Mouse (Mus musculus): ENCODE results near the gene Sprtn. TPM values are rescaled to one million over a fixed set of nuclear protein-coding genes. Genes with fewer than 3 reads are reported as not detected.

Gene Sprtn
- total RNA-seq (2015), result 15.7 and 19.1 TPM in 2 replicates
- total RNA-seq (2017), result 19.6 and 25.5 TPM in 2 replicates

- peak; percentile 77 for ATAC-seq (replicated peaks; ENCODE audit: poor library complexity)
These were observed at the start of gene Sprtn, which contains the start of gene Exoc8 for GRCm38 (mm10) chr8:124897386-124898250. Gene Sprtn, plus strand, starts transcription at chr8:124897886. Gene Exoc8, minus strand, starts transcription at chr8:124897705.

GRCm38 (mm10) chr8:124853511-124853910 lies 44.2 kb upstream of the Sprtn start:
- no peak for ATAC-seq (replicated peaks; ENCODE audit: poor library complexity)

- peak; percentile 42 for ATAC-seq (replicated peaks; ENCODE audit: poor library complexity)
These were observed 38.2 kb upstream of the Sprtn start for GRCm38 (mm10) chr8:124859466-124859865.

- no peak for ATAC-seq (replicated peaks; ENCODE audit: poor library complexity)
These were observed 37.5 kb upstream of the Sprtn start for GRCm38 (mm10) chr8:124860188-124860587.

GRCm38 (mm10) chr8:124862321-124863162 lies 35.1 kb upstream of the Sprtn start, which contains the start of the genes Gnpat and 2810004N23Rik:
Gene Gnpat, plus strand, starts transcription at chr8:124863033.
Gene 2810004N23Rik, minus strand, starts transcription at chr8:124863120.
- peak; percentile 74 for ATAC-seq (replicated peaks; ENCODE audit: poor library complexity)

- ATAC-seq (replicated peaks; ENCODE audit: poor library complexity), result peak; percentile 11
These were observed 34.5 kb upstream of the Sprtn start for GRCm38 (mm10) chr8:124863163-124863677.

- peak; percentile 15 for ATAC-seq (replicated peaks; ENCODE audit: poor library complexity)
These were observed 34.0 kb upstream of the Sprtn start for GRCm38 (mm10) chr8:124863729-124864128.

GRCm38 (mm10) chr8:124866669-124867068 lies 31.0 kb upstream of the Sprtn start:
- peak; percentile 41 for ATAC-seq (replicated peaks; ENCODE audit: poor library complexity)

GRCm38 (mm10) chr8:124867126-124867525 lies 30.6 kb upstream of the Sprtn start:
- no peak for ATAC-seq (replicated peaks; ENCODE audit: poor library complexity)

- no peak for ATAC-seq (replicated peaks; ENCODE audit: poor library complexity)
These were observed 28.0 kb upstream of the Sprtn start for GRCm38 (mm10) chr8:124869708-124870107.

- ATAC-seq (replicated peaks; ENCODE audit: poor library complexity), result no peak
These were observed 26.2 kb upstream of the Sprtn start for GRCm38 (mm10) chr8:124871474-124871873.

GRCm38 (mm10) chr8:124872081-124872480 lies 25.6 kb upstream of the Sprtn start:
- no peak for ATAC-seq (replicated peaks; ENCODE audit: poor library complexity)

GRCm38 (mm10) chr8:124872690-124873089 lies 25.0 kb upstream of the Sprtn start:
- ATAC-seq (replicated peaks; ENCODE audit: poor library complexity), result no peak; the same call in 1 of the 2 replicates

- ATAC-seq (replicated peaks; ENCODE audit: poor library complexity), result no peak
These were observed 19.5 kb upstream of the Sprtn start for GRCm38 (mm10) chr8:124878141-124878540.

- peak; percentile 86 for ATAC-seq (replicated peaks; ENCODE audit: poor library complexity)
These were observed 18.6 kb upstream of the Sprtn start for GRCm38 (mm10) chr8:124878946-124879526.

GRCm38 (mm10) chr8:124888385-124888784 lies 9.3 kb upstream of the Sprtn start:
- no peak for ATAC-seq (replicated peaks; ENCODE audit: poor library complexity)

GRCm38 (mm10) chr8:124892596-124892995 lies 5.1 kb upstream of the Sprtn start:
- no peak for ATAC-seq (replicated peaks; ENCODE audit: poor library complexity)

- ATAC-seq (replicated peaks; ENCODE audit: poor library complexity), result no peak
These were observed 1.6 kb upstream of the Sprtn start for GRCm38 (mm10) chr8:124896010-124896631.

- ATAC-seq (replicated peaks; ENCODE audit: poor library complexity), result peak; percentile 67
These were observed 877 bp upstream of the Sprtn start for GRCm38 (mm10) chr8:124896632-124897385.

All from megakaryocyte progenitor cell, adult 5-6 weeks (primary cell).